Mouse (Mus musculus) liver, adult 2 months (tissue): ENCODE results near the gene Slc25a48.

Source experiments
- CTCF ChIP-seq: fragments of 200-500 bp; IDR thresholded peaks from 2 replicates; pipeline ENCODE4 v1.5.1; 2011; ENCODE audit warnings: low read depth, low read length, control low read depth
- POLR2A ChIP-seq: fragments of 200-500 bp; IDR thresholded peaks from 2 replicates; pipeline ENCODE4 v1.6.1; 2011; ENCODE audit warnings: low read length, control low read depth; ENCODE audit not compliant: insufficient read depth; ENCODE audit errors: extremely low read depth

DNA sequence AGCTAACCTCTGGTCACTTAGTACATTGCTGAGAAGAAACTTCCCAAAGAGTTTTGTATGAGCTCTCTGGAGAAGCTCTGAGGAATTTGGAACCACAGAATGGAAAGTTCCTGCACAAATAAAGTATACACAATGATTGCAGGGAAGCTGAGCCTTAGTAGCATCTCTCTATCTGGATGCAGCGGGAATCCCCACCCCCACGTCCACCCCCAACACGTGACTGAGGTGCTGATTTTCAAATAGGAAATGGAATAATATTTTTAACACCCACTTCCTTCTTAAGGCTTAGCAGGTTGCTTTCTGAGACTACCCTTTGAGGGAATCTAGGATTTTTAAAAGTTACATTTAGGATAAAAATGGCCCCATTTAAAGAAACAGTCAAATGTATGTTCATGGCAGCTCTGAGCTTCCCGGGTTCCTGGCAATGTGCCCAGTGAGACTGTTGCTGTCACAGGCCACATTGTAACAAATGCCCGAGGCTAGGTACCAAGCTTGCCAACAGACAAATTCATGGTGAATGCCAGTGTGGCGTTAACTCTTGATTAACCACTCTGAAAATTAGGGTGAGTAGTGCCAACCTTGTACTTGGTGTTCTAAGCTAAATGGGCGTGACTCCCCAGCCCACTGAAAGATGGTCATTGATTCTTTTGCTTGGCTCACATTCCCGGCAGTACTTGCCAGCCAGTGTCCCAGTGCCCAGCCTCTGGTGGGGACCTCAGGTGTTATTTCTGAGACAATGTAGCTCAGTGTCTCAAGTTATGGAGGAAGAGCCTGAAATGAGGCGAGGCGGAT is 11.3 kb downstream of the Slc25a48 start:
- TF ChIP-seq CTCF, result no peak
- TF ChIP-seq POLR2A, result no peak
